In the genomic region with DNA sequence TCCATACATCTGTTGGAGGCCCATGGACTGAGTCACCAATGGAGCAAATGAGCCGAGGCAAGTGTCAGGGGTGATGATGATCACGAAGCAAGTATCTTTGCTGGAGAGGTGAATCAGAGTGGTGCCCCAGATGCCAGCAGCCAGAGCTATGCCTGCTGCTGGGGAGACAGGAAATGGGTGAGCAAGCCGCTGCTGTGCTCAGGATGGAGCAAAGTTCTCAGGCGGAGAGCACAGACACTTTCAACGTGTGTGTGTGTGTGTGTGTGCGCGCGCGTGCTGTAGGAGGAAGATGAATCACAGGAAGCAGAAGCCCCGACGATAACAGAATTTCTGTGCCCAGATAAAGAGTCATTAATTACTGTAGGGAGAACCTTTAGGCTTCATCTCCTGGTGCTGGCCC, we compare ENCODE assay signal across 12 mouse cellular contexts. TPM values are rescaled to one million over a fixed set of nuclear protein-coding genes. Genes with fewer than 3 reads are reported as not detected.
DNase-seq lines count a peak whose midpoint lies in the region; ATAC-seq and TF ChIP-seq lines count a peak whose summit lies in the region.
"Had no signal": no experiment of that assay in that cellular context is flagged by ENCODE, and none has a peak within 500 bp of the region (broad histone marks: within the 10 kb centered on the region; RNA-seq: fewer than 3 reads in every experiment).

No protein-coding gene starts in this region.

- no peaks in the 10 kb centered on the region for H3K36me3 ChIP-seq in lung, embryonic 15.5 days
- no peaks in the 10 kb centered on the region for H3K36me3 ChIP-seq in megakaryocyte, embryonic 14.5 days (replicated peaks; ENCODE audit: low read length)
- H3K36me3 ChIP-seq in intestine, embryonic 16.5 days (ENCODE audit: control insufficient read depth, insufficient read depth, low read length) = no peaks in the 10 kb centered on the region
- H3K36me3 ChIP-seq: embryonic facial prominence, embryonic 15.5 days; hindbrain, embryonic 15.5 days; liver, embryonic 15.5 days had no signal

- no peak overlapping the region for H3K4me3 ChIP-seq in lung, embryonic 15.5 days
- no peak overlapping the region for H3K4me3 ChIP-seq in lung, adult 2 months (replicated peaks; ENCODE audit: extremely low read depth, low read depth, low read length)
- H3K4me3 ChIP-seq in megakaryocyte, embryonic 14.5 days (replicated peaks) = peak overlapping the region; percentile 73
- no peak overlapping the region for H3K4me3 ChIP-seq in intestine, embryonic 16.5 days (ENCODE audit: low read length)
- H3K4me3 ChIP-seq: embryonic facial prominence, embryonic 15.5 days; hindbrain, embryonic 15.5 days; liver, embryonic 15.5 days had no signal

- WGBS in lung, embryonic 15.5 days = 43% methylated on average over 11 of the region's 11 CpGs
- 33% methylated on average over 11 of the region's 11 CpGs for WGBS in lung, adult 2 months
- 62% methylated on average over 11 of the region's 11 CpGs for WGBS in intestine, embryonic 16.5 days

- 0 out of 2 replicates have a peak, but pooled peaks have one; percentile 31 for ATAC-seq in lung, embryonic 15.5 days (ENCODE audit: borderline replicate concordance, extremely low read depth, low FRiP score, low TSS enrichment)
- no peak for ATAC-seq in intestine, embryonic 16.5 days

- no peak overlapping the region for H3K4me2 ChIP-seq in lung, embryonic 15.5 days
- H3K4me2 ChIP-seq in intestine, embryonic 16.5 days (ENCODE audit: low read depth, low read length) = no peak overlapping the region
- H3K4me2 ChIP-seq: embryonic facial prominence, embryonic 15.5 days; hindbrain, embryonic 15.5 days; liver, embryonic 15.5 days had no signal

- H3K9me3 ChIP-seq in lung, embryonic 15.5 days = no peaks in the 10 kb centered on the region
- no peaks in the 10 kb centered on the region for H3K9me3 ChIP-seq in megakaryocyte, embryonic 14.5 days
- H3K9me3 ChIP-seq in intestine, embryonic 16.5 days (ENCODE audit: control insufficient read depth, low read length) = no peaks in the 10 kb centered on the region
- H3K9me3 ChIP-seq: embryonic facial prominence, embryonic 15.5 days; hindbrain, embryonic 15.5 days; liver, embryonic 15.5 days had no signal

- H3K27ac ChIP-seq in lung, embryonic 15.5 days = no peak overlapping the region; the same call in 1 of the 2 replicates
- H3K27ac ChIP-seq in intestine, embryonic 16.5 days (ENCODE audit: low read length) = no peak overlapping the region
- H3K27ac ChIP-seq: embryonic facial prominence, embryonic 15.5 days; hindbrain, embryonic 15.5 days; liver, embryonic 15.5 days had no signal

- no peak for TF ChIP-seq CTCF in lung, adult 2 months (IDR thresholded peaks at IDR 0.05; ENCODE audit: insufficient read depth, low read length)

- DNase-seq in lung, adult 2 months = no peak
- peak; percentile 55 for DNase-seq in c-Kit-positive CD71-negative TER-119-negative erythroid progenitor cells, embryonic 14.5 days (ENCODE audit: low read depth)
- peak; percentile 79 for DNase-seq in thymus, postnatal 4 days
- no peak for DNase-seq in cerebellum, postnatal 36 days
- DNase-seq: cerebellum, adult 11-12 months; gastrocnemius, postnatal 10 days had no signal

- no peak overlapping the region for H3K9ac ChIP-seq in lung, embryonic 15.5 days
- no peak overlapping the region for H3K9ac ChIP-seq in intestine, embryonic 16.5 days (ENCODE audit: low read depth, low read length)
- H3K9ac ChIP-seq: embryonic facial prominence, embryonic 15.5 days; hindbrain, embryonic 15.5 days; liver, embryonic 15.5 days had no signal

- no peak for TF ChIP-seq POLR2A in lung, adult 2 months (IDR thresholded peaks at IDR 0.05; ENCODE audit: borderline replicate concordance, extremely low read depth, low read depth, low read length)

- H3K4me1 ChIP-seq in lung, embryonic 15.5 days = no peaks in the 10 kb centered on the region
- no peaks in the 10 kb centered on the region for H3K4me1 ChIP-seq in lung, adult 2 months (ENCODE audit: control insufficient read depth, insufficient read depth, low read length)
- peaks cover 20% of the 10 kb centered on the region for H3K4me1 ChIP-seq in megakaryocyte, embryonic 14.5 days
- no peaks in the 10 kb centered on the region for H3K4me1 ChIP-seq in intestine, embryonic 16.5 days (ENCODE audit: control insufficient read depth, insufficient read depth, low read length)
- H3K4me1 ChIP-seq: embryonic facial prominence, embryonic 15.5 days; hindbrain, embryonic 15.5 days; liver, embryonic 15.5 days had no signal

- no peaks in the 10 kb centered on the region for H3K27me3 ChIP-seq in lung, embryonic 15.5 days
- H3K27me3 ChIP-seq in megakaryocyte, embryonic 14.5 days (replicated peaks) = peaks cover 43% of the 10 kb centered on the region
- no peaks in the 10 kb centered on the region for H3K27me3 ChIP-seq in intestine, embryonic 16.5 days (replicated peaks; ENCODE audit: control insufficient read depth, insufficient read depth, low read length)
- H3K27me3 ChIP-seq: embryonic facial prominence, embryonic 15.5 days; hindbrain, embryonic 15.5 days had no signal

RNA-seq across cellular contexts. Expression of a gene that starts 1.9 kb away (rescaled TPM):
- polyA plus RNA-seq in lung, embryonic 15.5 days (2015; fragmentation: Nextera tagmentation; extraction: Ambion mirVana) = 0.19 TPM in 1 of 2 replicates, not detected in the other
- polyA plus RNA-seq in lung, adult 2 months (2012; rRNA removed) = 0.10 and 0.11 TPM in 2 replicates
- polyA plus RNA-seq in megakaryocyte, embryonic 14.5 days (2012; ENCODE audit: insufficient read depth, low replicate concordance) = not detected in 2 replicates
- polyA plus RNA-seq in intestine, embryonic 16.5 days (2015; fragmentation: Nextera tagmentation; extraction: Ambion mirVana) = not detected in 2 replicates
- polyA plus RNA-seq: hindbrain, embryonic 15.5 days; liver, embryonic 15.5 days had no signal

RNA-seq across cellular contexts. Expression of a gene that starts 36.7 kb away (rescaled TPM):
- polyA plus RNA-seq in lung, embryonic 15.5 days (2015; fragmentation: Nextera tagmentation; extraction: Ambion mirVana) = 0.54 and 0.79 TPM in 2 replicates
- polyA plus RNA-seq in lung, adult 2 months (2012; rRNA removed) = 4.7 and 5.7 TPM in 2 replicates
- 0.43 TPM in 1 of 2 replicates, not detected in the other for polyA plus RNA-seq in megakaryocyte, embryonic 14.5 days (2012; ENCODE audit: insufficient read depth, low replicate concordance)
- 22.6 and 27.3 TPM in 2 replicates for polyA plus RNA-seq in intestine, embryonic 16.5 days (2015; fragmentation: Nextera tagmentation; extraction: Ambion mirVana)

RNA-seq across cellular contexts. Expression of a gene that starts 45.9 kb away (rescaled TPM):
- polyA plus RNA-seq in lung, embryonic 15.5 days (2015; fragmentation: Nextera tagmentation; extraction: Ambion mirVana) = not detected in 2 replicates
- polyA plus RNA-seq in lung, adult 2 months (2012; rRNA removed) = not detected in 2 replicates
- polyA plus RNA-seq in megakaryocyte, embryonic 14.5 days (2012; ENCODE audit: insufficient read depth, low replicate concordance) = not detected in 2 replicates
- polyA plus RNA-seq in intestine, embryonic 16.5 days (2015; fragmentation: Nextera tagmentation; extraction: Ambion mirVana) = not detected in 2 replicates
- polyA plus RNA-seq: embryonic facial prominence, embryonic 15.5 days; hindbrain, embryonic 15.5 days; liver, embryonic 15.5 days had no signal

Comparison
In these comparisons a context has a peak if more than half of its experiments do, and no peak if none do; other contexts are left out.
1. DNase-seq: peak in c-Kit-positive CD71-negative TER-119-negative erythroid progenitor cells, embryonic 14.5 days (single experiment) and thymus, postnatal 4 days (single experiment); none in lung, adult 2 months (single experiment) and cerebellum, postnatal 36 days (0 of 2).